Mouse (Mus musculus) megakaryocyte, embryonic 14.5 days (primary cell): ENCODE measurements at regions not wholly inside any gene's neighbourhood (a gene's known extent, or its start where the extent isn't known, plus 50 kb on each side); places are given as distances from the start of the nearest gene placed in this dataset.

Source experiments
- FLI1 ChIP-seq: IDR thresholded peaks from 2 replicates; pipeline ENCODE4 v1.6.1; 2012; ENCODE audit warnings: low read length, inconsistent platforms, mixed read lengths
- GATA1 ChIP-seq: IDR thresholded peaks from 3 replicates; pipeline ENCODE4 v1.6.1; 2012; ENCODE audit warnings: mixed read lengths, low read length, inconsistent platforms, borderline replicate concordance

GRCm38 (mm10) chr16:74598361-74598760 is 186.7 kb upstream of the Robo2 start:
- TF ChIP-seq GATA1 = no peak
- no peak for TF ChIP-seq FLI1
